11 mouse cellular contexts compared by ENCODE assay signal in genomic region chr4:62607805-62608204, GRCm38 (mm10). TPM values are rescaled to one million over a fixed set of nuclear protein-coding genes. Genes with fewer than 3 reads are reported as not detected.
DNase-seq lines count a peak whose midpoint lies in the region; ATAC-seq and TF ChIP-seq lines count a peak whose summit lies in the region.
"Had no signal": no experiment of that assay in that cellular context is flagged by ENCODE, and none has a peak within 500 bp of the region (broad histone marks: within the 10 kb centered on the region; RNA-seq: fewer than 3 reads in every experiment).

No protein-coding gene starts in this region.

- TF ChIP-seq POLR2A in heart, adult 2 months (IDR thresholded peaks at IDR 0.05; ENCODE audit: insufficient read depth, low read depth, low read length) = no peak

- H3K9ac ChIP-seq in heart, embryonic 15.5 days = 0 out of 2 replicates have a peak overlapping the region, but pooled peaks have one; percentile 34
- no peak overlapping the region for H3K9ac ChIP-seq in heart, adult 2 months (ENCODE audit: low read depth, low read length)
- no peak overlapping the region for H3K9ac ChIP-seq in embryonic facial prominence, embryonic 15.5 days
- no peak overlapping the region for H3K9ac ChIP-seq in limb, embryonic 12.5 days (replicated peaks)

- 82% methylated on average over 6 of the region's 6 CpGs for WGBS in heart, embryonic 15.5 days
- WGBS in heart, adult 2 months = 89% methylated on average over 6 of the region's 6 CpGs
- 69% methylated on average over 6 of the region's 6 CpGs for WGBS in embryonic facial prominence, embryonic 15.5 days
- 81% methylated on average over 6 of the region's 6 CpGs for WGBS in limb, embryonic 12.5 days

- no peaks in the 10 kb centered on the region for H3K36me3 ChIP-seq in heart, embryonic 15.5 days
- H3K36me3 ChIP-seq in heart, adult 2 months (ENCODE audit: control insufficient read depth, insufficient read depth, low read length) = no peaks in the 10 kb centered on the region
- H3K36me3 ChIP-seq in embryonic facial prominence, embryonic 15.5 days = no peaks in the 10 kb centered on the region
- H3K36me3 ChIP-seq in limb, embryonic 12.5 days = no peaks in the 10 kb centered on the region

- no peak for ATAC-seq in heart, embryonic 15.5 days (replicated peaks; ENCODE audit: insufficient number of reproducible peaks, insufficient read depth, low FRiP score, low read depth)
- ATAC-seq in embryonic facial prominence, embryonic 15.5 days (ENCODE audit: insufficient number of reproducible peaks, low FRiP score, low TSS enrichment, low read depth) = no peak
- peak; percentile 35; the same call in 1 of the 2 replicates for ATAC-seq in limb, embryonic 12.5 days (ENCODE audit: insufficient number of reproducible peaks, insufficient read depth, low FRiP score, low TSS enrichment, low read depth)

- peaks cover 43% of the 10 kb centered on the region for H3K4me1 ChIP-seq in heart, embryonic 15.5 days (replicated peaks)
- peaks cover 22% of the 10 kb centered on the region for H3K4me1 ChIP-seq in heart, adult 2 months (ENCODE audit: control insufficient read depth, insufficient read depth, low read length)
- peaks cover 61% of the 10 kb centered on the region for H3K4me1 ChIP-seq in embryonic facial prominence, embryonic 15.5 days
- peaks cover 42% of the 10 kb centered on the region for H3K4me1 ChIP-seq in limb, embryonic 12.5 days (replicated peaks)

- TF ChIP-seq EP300 in heart, adult 2 months (IDR thresholded peaks at IDR 0.05; ENCODE audit: insufficient read depth, low read depth, low read length) = no peak

- H3K4me3 ChIP-seq in heart, embryonic 15.5 days = no peak overlapping the region
- no peak overlapping the region for H3K4me3 ChIP-seq in heart, adult 2 months
- H3K4me3 ChIP-seq in embryonic facial prominence, embryonic 15.5 days (replicated peaks) = no peak overlapping the region
- no peak overlapping the region for H3K4me3 ChIP-seq in limb, embryonic 12.5 days (replicated peaks)
- H3K4me3 ChIP-seq: left cerebral cortex, adult 2 months had no signal

- H3K4me2 ChIP-seq in heart, embryonic 15.5 days = no peak overlapping the region
- no peak overlapping the region for H3K4me2 ChIP-seq in embryonic facial prominence, embryonic 15.5 days (replicated peaks)
- no peak overlapping the region for H3K4me2 ChIP-seq in limb, embryonic 12.5 days
- H3K4me2 ChIP-seq: heart, embryonic 11.5 days had no signal

- no peak for TF ChIP-seq CTCF in heart, adult 2 months (IDR thresholded peaks at IDR 0.05)

- H3K27ac ChIP-seq in heart, embryonic 15.5 days = peak overlapping the region; percentile 59; the same call in 1 of the 2 replicates
- no peak overlapping the region; the same call in 1 of the 2 replicates for H3K27ac ChIP-seq in heart, adult 2 months
- H3K27ac ChIP-seq in embryonic facial prominence, embryonic 15.5 days (replicated peaks) = 0 out of 2 replicates have a peak overlapping the region, but pooled peaks have one; percentile 45
- H3K27ac ChIP-seq in limb, embryonic 12.5 days = peak overlapping the region; percentile 20; the same call in 1 of the 2 replicates
- H3K27ac ChIP-seq: left cerebral cortex, adult 2 months had no signal

- peaks cover 43% of the 10 kb centered on the region for H3K27me3 ChIP-seq in heart, embryonic 15.5 days
- H3K27me3 ChIP-seq in heart, adult 2 months (ENCODE audit: control insufficient read depth, insufficient read depth, low read length) = no peaks in the 10 kb centered on the region
- no peaks in the 10 kb centered on the region for H3K27me3 ChIP-seq in embryonic facial prominence, embryonic 15.5 days
- H3K27me3 ChIP-seq in limb, embryonic 12.5 days = no peaks in the 10 kb centered on the region

- no peaks in the 10 kb centered on the region for H3K79me2 ChIP-seq in heart, adult 2 months (replicated peaks; ENCODE audit: control insufficient read depth, insufficient read depth, low read length)

- no peaks in the 10 kb centered on the region for H3K9me3 ChIP-seq in heart, embryonic 15.5 days (replicated peaks)
- no peaks in the 10 kb centered on the region for H3K9me3 ChIP-seq in embryonic facial prominence, embryonic 15.5 days (replicated peaks)
- no peaks in the 10 kb centered on the region for H3K9me3 ChIP-seq in limb, embryonic 12.5 days

- intact Hi-C loops in heart, adult 2 months (cut with DNase I) = loop anchor here (2.0 to 5.0 kb wide), 3 partner anchors 43 to 154 kb away; no protein-coding TSS in a partner anchor

- DNase-seq in heart, adult 2 months = no peak
- peak; percentile 57 for DNase-seq in brain, adult 2 months (ENCODE audit: low read depth, low spot score)
- no peak for DNase-seq in layer of hippocampus, adult 18-20 months (ENCODE audit: low spot score in 2 of 2)
- no peak for DNase-seq in cerebellum, postnatal 4 days (ENCODE audit: low spot score in 2 of 2)
- no peak for DNase-seq in right cerebral cortex, postnatal 25 days
- DNase-seq: kidney, adult 18-20 months had no signal

RNA-seq across cellular contexts. Expression of gene Rgs3, which starts 48.2 kb away (rescaled TPM):
- 56.9 and 72.2 TPM in 2 replicates for polyA plus RNA-seq in heart, embryonic 15.5 days (2015; fragmentation: Nextera tagmentation; extraction: Ambion mirVana)
- 10 to 100 TPM; 23.5 to 33.7 TPM for total RNA-seq in heart, adult 2 months (2021)
- polyA plus RNA-seq in heart, adult 2 months (2012; rRNA removed) = 48.1 and 49.4 TPM in 2 replicates
- polyA plus RNA-seq in embryonic facial prominence, embryonic 15.5 days (2015; fragmentation: Nextera tagmentation; extraction: Ambion mirVana) = 65.0 TPM in 2 replicates
- 38.7 and 43.3 TPM in 2 replicates for polyA plus RNA-seq in limb, embryonic 12.5 days (2016; fragmentation: Nextera tagmentation; extraction: Ambion mirVana)
- total RNA-seq in layer of hippocampus, adult 18-20 months (2021) = 10 to 100 TPM; 20.6 to 22.2 TPM
